Mouse (Mus musculus) Patski (cell line): ENCODE data around the gene Gmds. TPM values are rescaled to one million over a fixed set of nuclear protein-coding genes. Genes with fewer than 3 reads are reported as not detected.

Experiments
- ATAC-seq: fragments of 100-300 bp; one replicate; pipeline ENCODE4 v1.8.0; 2021
- CTCF ChIA-PET: fragments of 350-600 bp; sonication (Branson Sonifier 250); formaldehyde crosslinking; loops from one replicate; lab custom pipeline; 2022; ENCODE audit warnings: inconsistent platforms; lab: Charles Lee
- POLR2A ChIA-PET: fragments of 350-600 bp; sonication (Branson Sonifier 250); formaldehyde crosslinking; loops from one replicate; lab custom pipeline; 2022; ENCODE audit warnings: antibody characterized with exemption, inconsistent platforms; lab: Charles Lee
- DNase-seq: peaks from one replicate; pipeline ENCODE4 v3.0.0-alpha.2; 2011; ENCODE audit warnings: low read depth, low spot score
- H3K27me3 ChIP-seq: fragments of 371-371 bp; one replicate; pipeline ENCODE4 v1.5.1; 2021
- CTCF ChIP-seq: fragments of 100-300 bp; IDR thresholded peaks from one replicate; pipeline ENCODE4 v1.5.1; 2021
- in situ Hi-C: fragments of 300-500 bp; cut with MboI; formaldehyde crosslinking; loops from 3 replicates; pipeline ENCODE4 v1.11.1; 2018; ENCODE audit warnings: low pct_unique_long_range_greater_than_20kb, mixed read lengths
- polyA plus RNA-seq: library from polyadenylated mRNA; unstranded; gene quantifications from one replicate; pipeline ENCODE4 v1.2.3, GENCODE M21; 2021

Gene Gmds
- polyA plus RNA-seq, 1 experiment from 2014 or later = 53.3 TPM

GRCm38 (mm10) chr13:31892913-31893514 lies 445.5 kb downstream of the Gmds start:
- in situ Hi-C loops = no loop called here
- CTCF ChIA-PET = interaction anchor here (0.7 kb wide), 1 partner anchor 64 kb away, joined by 3 read pairs; no protein-coding TSS in a partner anchor
- no peak for DNase-seq
- POLR2A ChIA-PET = no interaction called here
- TF ChIP-seq CTCF = no peak
- H3K27me3 ChIP-seq = no peaks in the 10 kb centered on the region
- no peak for ATAC-seq

- no peak for DNase-seq
- TF ChIP-seq CTCF = no peak
- POLR2A ChIA-PET = no interaction called here
- no peak for ATAC-seq
- CTCF ChIA-PET = interaction anchor here (0.9 kb wide), 1 partner anchor 9 kb away, joined by 3 read pairs; no protein-coding TSS in a partner anchor
- in situ Hi-C loops = no loop called here
- no peaks in the 10 kb centered on the region for H3K27me3 ChIP-seq
These were observed 450.0 kb downstream of the Gmds start for GRCm38 (mm10) chr13:31888500-31888899.

GRCm38 (mm10) chr13:31885769-31886168 lies 452.8 kb downstream of the Gmds start:
- H3K27me3 ChIP-seq = no peaks in the 10 kb centered on the region
- ChIA-PET CTCF (no interaction called here), POLR2A (interaction anchor here (0.7 kb wide), 1 partner anchor 277 kb away, joined by 4 read pairs; no protein-coding TSS in a partner anchor)
- DNase-seq (no peak), ATAC-seq (no peak)
- in situ Hi-C loops = no loop called here
- TF ChIP-seq CTCF = no peak

- ChIA-PET CTCF (interaction anchor here (0.7 to 1.2 kb wide), 3 partner anchors 9 to 71 kb away, joined by 3 to 4 read pairs (median 3); no protein-coding TSS in a partner anchor), POLR2A (interaction anchor here (0.5 kb wide), 1 partner anchor 607 kb away, joined by 3 read pairs; no protein-coding TSS in a partner anchor)
- ATAC-seq (no peak), DNase-seq (no peak)
- no peaks in the 10 kb centered on the region for H3K27me3 ChIP-seq
- TF ChIP-seq CTCF = no peak
- in situ Hi-C loops = no loop called here
These were observed 459.6 kb downstream of the Gmds start for GRCm38 (mm10) chr13:31878805-31879477.

- in situ Hi-C loops = no loop called here
- ATAC-seq (peak; percentile 87), DNase-seq (peak; percentile 70)
- H3K27me3 ChIP-seq = no peaks in the 10 kb centered on the region
- CTCF ChIA-PET = no interaction called here
- POLR2A ChIA-PET = no interaction called here
- TF ChIP-seq CTCF = no peak
These were observed 461.5 kb downstream of the Gmds start for GRCm38 (mm10) chr13:31877061-31877460.

- DNase-seq = no peak
- no peak for ATAC-seq
- CTCF ChIA-PET = interaction anchor here (1.0 kb wide), 1 partner anchor 101 kb away, joined by 3 read pairs; no protein-coding TSS in a partner anchor
- POLR2A ChIA-PET = interaction anchor here (0.8 kb wide), 1 partner anchor 10 kb away, joined by 3 read pairs; no protein-coding TSS in a partner anchor
- TF ChIP-seq CTCF = no peak
- H3K27me3 ChIP-seq = no peaks in the 10 kb centered on the region
- in situ Hi-C loops = no loop called here
These were observed 464.1 kb downstream of the Gmds start for GRCm38 (mm10) chr13:31874427-31874826.

GRCm38 (mm10) chr13:31873269-31873668 lies 465.3 kb downstream of the Gmds start:
- ChIA-PET POLR2A (no interaction called here), CTCF (no interaction called here)
- in situ Hi-C loops = no loop called here
- no peak for ATAC-seq
- DNase-seq = no peak
- TF ChIP-seq CTCF = no peak
- H3K27me3 ChIP-seq = no peaks in the 10 kb centered on the region

- DNase-seq (no peak), ATAC-seq (no peak)
- POLR2A ChIA-PET = interaction anchor here (1.4 kb wide), 1 partner anchor 10 kb away, joined by 3 read pairs; no protein-coding TSS in a partner anchor
- no peaks in the 10 kb centered on the region for H3K27me3 ChIP-seq
- CTCF ChIA-PET = interaction anchor here (0.9 kb wide), 1 partner anchor 14 kb away, joined by 3 read pairs; no protein-coding TSS in a partner anchor
- TF ChIP-seq CTCF = no peak
- in situ Hi-C loops = no loop called here
These were observed 473.8 kb downstream of the Gmds start for GRCm38 (mm10) chr13:31864786-31865185.

- CTCF ChIA-PET = interaction anchor here (0.7 to 1.6 kb wide), 4 partner anchors 9 to 43 kb away, joined by 3 to 6 read pairs (median 3); no protein-coding TSS in a partner anchor
- DNase-seq (no peak), ATAC-seq (no peak)
- no peak for TF ChIP-seq CTCF
- H3K27me3 ChIP-seq = no peaks in the 10 kb centered on the region
- POLR2A ChIA-PET = interaction anchor here (1.4 kb wide), 1 partner anchor 11 kb away, joined by 3 read pairs; no protein-coding TSS in a partner anchor
- in situ Hi-C loops = no loop called here
These were observed 475.1 kb downstream of the Gmds start for GRCm38 (mm10) chr13:31863461-31863860.

GRCm38 (mm10) chr13:31860200-31860599 lies 478.3 kb downstream of the Gmds start:
- ATAC-seq = no peak
- CTCF ChIA-PET = interaction anchor here (1.1 to 1.4 kb wide), 2 partner anchors 9 to 11 kb away, joined by 3 to 4 read pairs; no protein-coding TSS in a partner anchor
- no peaks in the 10 kb centered on the region for H3K27me3 ChIP-seq

More at GRCm38 (mm10) chr13:31860200-31860599, 478.3 kb downstream of the Gmds start:
- DNase-seq = no peak
- POLR2A ChIA-PET = no interaction called here
- no peak for TF ChIP-seq CTCF
- in situ Hi-C loops = no loop called here
